Mouse (Mus musculus) skeletal muscle tissue, adult 2 months (tissue): ENCODE results near the gene Abi2.

ENCODE experiments used
- DNase-seq: peaks from one replicate; pipeline ENCODE4 v3.0.0-alpha.2; 2012; ENCODE audit warnings: low read depth, low spot score

Abi2 gene

GRCm38 (mm10) chr1:60489660-60490059, 80.2 kb downstream of the Abi2 start:
- no peak for DNase-seq

GRCm38 (mm10) chr1:60490510-60490909, 81.1 kb downstream of the Abi2 start:
- DNase-seq, result peak; percentile 40

GRCm38 (mm10) chr1:60492404-60492803, 83.0 kb downstream of the Abi2 start:
- DNase-seq, result no peak

GRCm38 (mm10) chr1:60493421-60493820, 84.0 kb downstream of the Abi2 start:
- no peak for DNase-seq

- no peak for DNase-seq
These were observed 94.0 kb downstream of the Abi2 start for GRCm38 (mm10) chr1:60503456-60503855.

- no peak for DNase-seq
These were observed 101.2 kb downstream of the Abi2 start for GRCm38 (mm10) chr1:60510584-60510983.

- DNase-seq, result no peak
These were observed 120.7 kb downstream of the Abi2 start for GRCm38 (mm10) chr1:60530107-60530506.

- no peak for DNase-seq
These were observed 121.2 kb downstream of the Abi2 start for GRCm38 (mm10) chr1:60530636-60531035.
